Mouse (Mus musculus) midbrain, embryonic 12.5 days (tissue): ENCODE measurements around the gene Arl15. TPM values are rescaled to one million over a fixed set of nuclear protein-coding genes. Genes with fewer than 3 reads are reported as not detected.

Experiments used
- ATAC-seq: fragments of 200-750 bp; cut with Nextera tagmentation; 2 replicates; pipeline ENCODE4 v1.8.0; 2017; ENCODE audit warnings: low read depth, moderate TSS enrichment, moderate library complexity; ENCODE audit not compliant: low FRiP score
- H3K27ac ChIP-seq: fragments of 300-500 bp; sonication (generic); replicated peaks from 2 replicates; pipeline ENCODE4 v1.5.1; 2016; ENCODE audit warnings: mild to moderate bottlenecking
- H3K27me3 ChIP-seq: fragments of 300-500 bp; sonication (generic); 2 replicates; pipeline ENCODE4 v1.6.1; 2016; ENCODE audit warnings: mild to moderate bottlenecking
- H3K36me3 ChIP-seq: fragments of 300-500 bp; sonication (generic); 2 replicates; pipeline ENCODE4 v1.6.1; 2016
- H3K4me1 ChIP-seq: fragments of 300-500 bp; sonication (generic); 2 replicates; pipeline ENCODE4 v1.6.1; 2016
- H3K4me2 ChIP-seq: fragments of 300-500 bp; sonication (generic); replicated peaks from 2 replicates; pipeline ENCODE4 v1.6.1; 2016; ENCODE audit warnings: mild to moderate bottlenecking, moderate library complexity
- H3K4me3 ChIP-seq: fragments of 300-500 bp; sonication (generic); 2 replicates; pipeline ENCODE4 v1.5.1; 2016; ENCODE audit warnings: mild to moderate bottlenecking
- H3K9ac ChIP-seq: fragments of 300-500 bp; sonication (generic); replicated peaks from 2 replicates; pipeline ENCODE4 v1.6.1; 2016; ENCODE audit warnings: mild to moderate bottlenecking, moderate library complexity
- H3K9me3 ChIP-seq: fragments of 300-500 bp; sonication (generic); 2 replicates; pipeline ENCODE4 v1.6.1; 2016; ENCODE audit warnings: mild to moderate bottlenecking
- WGBS: fragments of 180-500 bp; shearing (Covaris S2); methylation state at CpG from one replicate; pipeline ENCODE4 v1.1.7; 2016; 5-methylcytosine and 5-hydroxymethylcytosine counted together
- polyA plus RNA-seq: library from polyadenylated mRNA; unstranded; fragments of >200 nt; fragmentation: Nextera tagmentation; extraction: Ambion mirVana; gene quantifications from 2 replicates; pipeline ENCODE4 v1.2.1, GENCODE M21; 2016

The Arl15 gene
- polyA plus RNA-seq, 1 experiment from 2014 or later: 13.2 TPM

GRCm38 (mm10) chr13:114190898-114191297 is 396.6 kb downstream of the Arl15 start:
- no peaks in the 10 kb centered on the region for H3K27me3 ChIP-seq
- WGBS: 94% methylated on average over 10 of the region's 10 CpGs
- H3K27ac ChIP-seq: no peak overlapping the region
- no peak for ATAC-seq
- no peaks in the 10 kb centered on the region for H3K36me3 ChIP-seq
- no peak overlapping the region for H3K4me3 ChIP-seq
- H3K4me2 ChIP-seq: no peak overlapping the region
- H3K9me3 ChIP-seq: no peaks in the 10 kb centered on the region
- H3K9ac ChIP-seq: no peak overlapping the region
- no peaks in the 10 kb centered on the region for H3K4me1 ChIP-seq

GRCm38 (mm10) chr13:114198252-114198799 is 404.0 kb downstream of the Arl15 start:
- Histone ChIP-seq H3K4me3 (no peak overlapping the region), H3K27ac (no peak overlapping the region), H3K36me3 (no peaks in the 10 kb centered on the region), H3K27me3 (no peaks in the 10 kb centered on the region), H3K4me1 (no peaks in the 10 kb centered on the region), H3K9ac (no peak overlapping the region), H3K4me2 (no peak overlapping the region), H3K9me3 (no peaks in the 10 kb centered on the region)
- no peak for ATAC-seq
- 86% methylated on average over 10 of the region's 10 CpGs for WGBS

- H3K27me3 ChIP-seq: no peaks in the 10 kb centered on the region
- no peak overlapping the region for H3K4me2 ChIP-seq
- H3K4me3 ChIP-seq: no peak overlapping the region
- no peaks in the 10 kb centered on the region for H3K4me1 ChIP-seq
- no peak overlapping the region for H3K9ac ChIP-seq
- no peaks in the 10 kb centered on the region for H3K9me3 ChIP-seq
- no peak for ATAC-seq
- H3K36me3 ChIP-seq: no peaks in the 10 kb centered on the region
- no peak overlapping the region for H3K27ac ChIP-seq
- 90% methylated on average over 6 of the region's 6 CpGs for WGBS
Observed at GRCm38 (mm10) chr13:114199746-114200145, 405.4 kb downstream of the Arl15 start.

- ATAC-seq: no peak
- 91% methylated on average over 7 of the region's 7 CpGs for WGBS
- no peak overlapping the region for H3K4me3 ChIP-seq
Observed at GRCm38 (mm10) chr13:114200545-114200944, 406.2 kb downstream of the Arl15 start.

GRCm38 (mm10) chr13:114202806-114203570 is 408.7 kb downstream of the Arl15 start:
- no peak overlapping the region for H3K27ac ChIP-seq
- no peaks in the 10 kb centered on the region for H3K4me1 ChIP-seq
- H3K27me3 ChIP-seq: no peaks in the 10 kb centered on the region
- no peak for ATAC-seq
- H3K4me3 ChIP-seq: no peak overlapping the region
- no peaks in the 10 kb centered on the region for H3K36me3 ChIP-seq
- H3K4me2 ChIP-seq: no peak overlapping the region
- no peak overlapping the region for H3K9ac ChIP-seq
- no peaks in the 10 kb centered on the region for H3K9me3 ChIP-seq
- WGBS: 84% methylated on average over 15 of the region's 15 CpGs

More at GRCm38 (mm10) chr13:114200545-114200944, 406.2 kb downstream of the Arl15 start:
- Histone ChIP-seq H3K9me3 (no peaks in the 10 kb centered on the region), H3K4me1 (no peaks in the 10 kb centered on the region), H3K27ac (no peak overlapping the region), H3K4me2 (no peak overlapping the region), H3K36me3 (no peaks in the 10 kb centered on the region), H3K27me3 (no peaks in the 10 kb centered on the region), H3K9ac (no peak overlapping the region)

Other genes with a start within 250 kb of the Arl15 start
- 20.8 and 21.8 TPM in 2 replicates for gene Snx18, start 175.9 kb upstream of the Arl15 start, polyA plus RNA-seq
- 0.31 TPM in 1 of 2 replicates, not detected in the other for gene Hspb3, start 130.8 kb upstream of the Arl15 start, polyA plus RNA-seq